Mouse (Mus musculus) heart, embryonic 16.5 days (tissue): ENCODE results near the gene Psmd9. TPM values are rescaled to one million over a fixed set of nuclear protein-coding genes. Genes with fewer than 3 reads are reported as not detected.

ENCODE experiments used
- ATAC-seq: fragments of 200-750 bp; cut with Nextera tagmentation; replicated peaks from 2 replicates; pipeline ENCODE4 v1.8.0; 2017; ENCODE audit warnings: moderate number of reproducible peaks; ENCODE audit not compliant: insufficient read depth, low FRiP score; ENCODE audit errors: extremely low read depth
- H3K27ac ChIP-seq: fragments of 300-500 bp; sonication (generic); 2 replicates; pipeline ENCODE4 v1.5.1; 2014; ENCODE audit warnings: mild to moderate bottlenecking, low read length, control low read depth, moderate library complexity
- H3K27me3 ChIP-seq: fragments of 300-500 bp; sonication (generic); 2 replicates; pipeline ENCODE4 v1.6.1; 2014; ENCODE audit warnings: low read length, mixed read lengths; ENCODE audit not compliant: control insufficient read depth, insufficient read depth
- H3K36me3 ChIP-seq: fragments of 300-500 bp; sonication (generic); 2 replicates; pipeline ENCODE4 v1.6.1; 2014; ENCODE audit not compliant: control insufficient read depth, insufficient read depth
- H3K4me1 ChIP-seq: fragments of 300-500 bp; sonication (generic); 2 replicates; pipeline ENCODE4 v1.6.1; 2014; ENCODE audit warnings: low read length, mixed read lengths; ENCODE audit not compliant: control insufficient read depth, insufficient read depth
- H3K4me2 ChIP-seq: fragments of 300-500 bp; sonication (generic); 2 replicates; pipeline ENCODE4 v1.6.1; 2014; ENCODE audit warnings: low read depth, mild to moderate bottlenecking, control low read depth, low read length
- H3K4me3 ChIP-seq: fragments of 300-500 bp; sonication (generic); 2 replicates; pipeline ENCODE4 v1.5.1; 2014; ENCODE audit warnings: mild to moderate bottlenecking, control low read depth, low read length
- H3K9ac ChIP-seq: fragments of 300-500 bp; sonication (generic); 2 replicates; pipeline ENCODE4 v1.6.1; 2014; ENCODE audit warnings: low read length, control low read depth
- H3K9me3 ChIP-seq: fragments of 300-500 bp; sonication (generic); replicated peaks from 2 replicates; pipeline ENCODE4 v1.6.1; 2016; ENCODE audit warnings: low read length; ENCODE audit not compliant: control insufficient read depth
- WGBS: fragments of 180-500 bp; shearing (Covaris S2); extraction: QIAGEN DNeasy Blood & Tissue Kit; methylation state at CpG from one replicate; pipeline ENCODE4 v1.1.7; 2014; 5-methylcytosine and 5-hydroxymethylcytosine counted together
- polyA plus RNA-seq: library from polyadenylated mRNA; unstranded; fragments of >200 nt; fragmentation: Nextera tagmentation; extraction: Ambion mirVana; gene quantifications from 2 replicates; pipeline ENCODE4 v1.2.1, GENCODE M21; 2015

Gene Psmd9
- polyA plus RNA-seq, 1 experiment from 2014 or later, result 60.0 TPM

GRCm38 (mm10) chr5:123140694-123141554 lies 28.3 kb upstream of the Psmd9 start:
- Histone ChIP-seq H3K27me3 (no peaks in the 10 kb centered on the region), H3K9ac (peak overlapping the region; percentile 97), H3K4me1 (peaks cover 47% of the 10 kb centered on the region), H3K27ac (peak overlapping the region; percentile 100), H3K4me2 (peak overlapping the region; percentile 97), H3K36me3 (no peaks in the 10 kb centered on the region), H3K4me3 (peak overlapping the region; percentile 78), H3K9me3 (no peaks in the 10 kb centered on the region)
- ATAC-seq, result peak; percentile 38
- under 1% methylated on average over 31 of the region's 31 CpGs for WGBS

DNA sequence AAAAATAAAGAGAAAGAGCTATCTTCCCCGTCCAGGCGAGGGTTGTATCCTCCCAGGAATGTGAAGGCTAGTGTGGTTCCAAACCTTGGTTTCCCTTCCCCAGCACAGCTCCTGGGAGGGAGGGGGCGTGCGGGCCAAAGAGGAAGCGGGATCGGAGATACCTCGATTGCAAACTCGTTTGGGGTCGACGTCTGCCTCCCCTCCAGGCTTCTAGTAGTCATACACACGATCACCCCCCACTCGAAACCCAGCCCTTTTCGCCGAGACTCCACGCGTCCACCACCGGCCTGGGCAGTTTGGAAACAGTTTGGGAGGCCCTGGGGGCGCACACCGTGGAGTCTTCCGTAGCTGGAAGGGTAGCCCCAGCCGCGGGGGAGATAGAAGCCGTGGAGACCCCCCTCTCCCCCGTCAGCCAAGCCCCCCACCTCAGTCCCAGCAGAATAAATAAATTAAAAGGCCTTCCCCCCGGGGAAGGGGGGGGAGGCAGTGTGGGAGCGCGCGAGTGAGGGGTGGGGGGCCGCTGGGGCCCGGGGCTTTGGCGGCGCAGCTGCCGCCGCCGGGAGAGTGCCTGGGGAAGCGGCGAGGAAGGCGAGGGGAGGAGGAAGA lies 27.6 kb upstream of the Psmd9 start:
- no peaks in the 10 kb centered on the region for H3K9me3 ChIP-seq
- H3K4me3 ChIP-seq, result peak overlapping the region; percentile 78
- peak overlapping the region; percentile 97 for H3K9ac ChIP-seq
- H3K4me1 ChIP-seq, result peaks cover 44% of the 10 kb centered on the region
- peaks cover 5% of the 10 kb centered on the region for H3K36me3 ChIP-seq
- H3K4me2 ChIP-seq, result peak overlapping the region; percentile 97
- under 1% methylated on average over 37 of the region's 38 CpGs for WGBS
- no peaks in the 10 kb centered on the region for H3K27me3 ChIP-seq
- H3K27ac ChIP-seq, result peak overlapping the region; percentile 100
- ATAC-seq, result peak; percentile 4; the same call in 1 of the 2 replicates

- H3K4me2 ChIP-seq, result peak within 1 kb of the TSS; percentile 97
- peak within 1 kb of the TSS; percentile 97 for H3K9ac ChIP-seq
- peak within 1 kb of the TSS; percentile 100 for H3K27ac ChIP-seq
- peaks cover 12% of the 10 kb centered on the region for H3K36me3 ChIP-seq
- peaks cover 36% of the 10 kb centered on the region for H3K4me1 ChIP-seq
- H3K4me3 ChIP-seq, result peak within 1 kb of the TSS; percentile 78
- H3K27me3 ChIP-seq, result no peaks in the 10 kb centered on the region
- H3K9me3 ChIP-seq, result no peaks in the 10 kb centered on the region
- WGBS, result 1% methylated on average over 72 of the region's 103 CpGs
- ATAC-seq, result no peak
Measured at GRCm38 (mm10) chr5:123142161-123143157, 26.8 kb upstream of the Psmd9 start, which contains the start of gene Setd1b. Gene Setd1b, plus strand, starts transcription at chr5:123142193.

GRCm38 (mm10) chr5:123143251-123143970 lies 25.8 kb upstream of the Psmd9 start:
- Histone ChIP-seq H3K36me3 (peaks cover 21% of the 10 kb centered on the region), H3K4me1 (peaks cover 27% of the 10 kb centered on the region), H3K9me3 (no peaks in the 10 kb centered on the region), H3K4me2 (peak overlapping the region; percentile 97), H3K27ac (peak overlapping the region; percentile 100), H3K9ac (peak overlapping the region; percentile 97), H3K4me3 (peak overlapping the region; percentile 78), H3K27me3 (no peaks in the 10 kb centered on the region)
- under 1% methylated on average over 20 of the region's 24 CpGs for WGBS
- ATAC-seq, result no peak

DNA sequence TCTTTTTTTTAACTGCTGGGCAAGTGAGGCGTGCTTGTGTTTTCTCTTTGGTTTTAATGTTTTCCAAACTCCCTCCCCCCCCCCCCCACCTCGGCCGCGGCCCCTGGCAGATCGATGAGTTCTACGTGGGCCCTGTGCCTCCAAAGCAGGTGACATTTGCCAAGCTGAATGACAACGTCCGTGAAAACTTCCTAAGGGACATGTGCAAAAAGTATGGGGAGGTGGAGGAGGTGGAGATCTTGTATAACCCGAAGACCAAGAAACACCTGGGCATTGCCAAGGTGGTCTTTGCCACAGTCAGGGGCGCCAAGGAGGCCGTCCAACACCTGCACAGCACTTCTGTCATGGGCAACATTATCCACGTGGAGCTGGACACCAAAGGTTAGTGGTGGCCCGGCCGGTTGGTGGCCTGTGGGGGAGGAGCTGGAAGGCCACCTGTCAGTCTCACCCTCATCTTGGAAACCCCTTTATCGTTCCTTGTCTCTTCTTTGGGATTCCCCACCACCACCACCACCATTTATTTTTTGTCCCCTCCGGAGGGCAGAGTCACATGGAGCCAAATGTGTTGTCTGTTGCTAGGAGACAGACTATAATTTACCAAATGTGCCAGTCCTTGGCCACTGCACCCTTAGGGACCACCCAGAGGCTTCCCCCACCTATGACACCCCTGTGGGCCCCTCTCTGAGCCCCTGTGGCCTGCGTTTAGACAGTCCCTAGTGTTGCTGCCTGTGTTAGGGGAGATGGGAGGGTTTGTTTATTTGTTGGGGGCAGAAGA lies 25.1 kb upstream of the Psmd9 start:
- ATAC-seq, result no peak
- Histone ChIP-seq H3K27ac (peak overlapping the region; percentile 100), H3K4me1 (peaks cover 29% of the 10 kb centered on the region), H3K4me2 (peak overlapping the region; percentile 97), H3K4me3 (peak overlapping the region; percentile 78), H3K9ac (peak overlapping the region; percentile 97), H3K36me3 (peaks cover 25% of the 10 kb centered on the region), H3K9me3 (no peaks in the 10 kb centered on the region), H3K27me3 (no peaks in the 10 kb centered on the region)
- 6% methylated on average over 17 of the region's 17 CpGs for WGBS

- no peaks in the 10 kb centered on the region for H3K9me3 ChIP-seq
- peaks cover 25% of the 10 kb centered on the region for H3K36me3 ChIP-seq
- H3K4me3 ChIP-seq, result peak overlapping the region; percentile 78
- WGBS, result 43% methylated on average over 20 of the region's 20 CpGs
- ATAC-seq, result no peak
- peaks cover 31% of the 10 kb centered on the region for H3K4me1 ChIP-seq
- H3K9ac ChIP-seq, result peak overlapping the region; percentile 97
- no peaks in the 10 kb centered on the region for H3K27me3 ChIP-seq
- peak overlapping the region; percentile 97 for H3K4me2 ChIP-seq
- H3K27ac ChIP-seq, result no peak overlapping the region
Measured at GRCm38 (mm10) chr5:123144746-123145590, 24.2 kb upstream of the Psmd9 start.

DNA sequence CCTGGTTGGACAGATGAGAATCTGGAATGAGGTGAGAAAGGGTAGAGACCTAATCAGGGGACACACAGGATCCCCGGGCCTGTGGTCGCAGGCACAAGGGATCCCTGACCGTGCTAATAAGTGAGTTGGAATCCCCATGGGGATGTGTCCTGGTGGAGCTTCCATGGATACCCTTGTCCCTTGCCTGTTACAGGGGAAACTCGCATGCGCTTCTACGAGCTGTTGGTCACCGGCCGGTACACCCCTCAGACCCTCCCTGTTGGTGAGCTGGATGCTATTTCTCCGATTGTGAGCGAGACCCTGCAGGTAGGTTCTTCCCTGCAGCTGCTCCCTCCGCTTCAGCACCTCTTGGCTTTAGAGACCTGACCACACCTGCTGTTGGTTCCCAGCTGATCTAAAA lies 22.9 kb upstream of the Psmd9 start:
- Histone ChIP-seq H3K9ac (no peak overlapping the region), H3K36me3 (peaks cover 25% of the 10 kb centered on the region), H3K27me3 (no peaks in the 10 kb centered on the region), H3K9me3 (no peaks in the 10 kb centered on the region), H3K4me1 (peaks cover 45% of the 10 kb centered on the region), H3K4me3 (no peak overlapping the region), H3K27ac (no peak overlapping the region), H3K4me2 (no peak overlapping the region)
- 89% methylated on average over 11 of the region's 11 CpGs for whole genome bisulfite sequencing
- ATAC-seq, result no peak
